Mouse (Mus musculus) stomach, postnatal 0 days (tissue): ENCODE measurements around the gene Brf1. TPM values are rescaled to one million over a fixed set of nuclear protein-coding genes. Genes with fewer than 3 reads are reported as not detected.

Experiments used
- ATAC-seq: fragments of 200-750 bp; cut with Nextera tagmentation; 2 replicates; pipeline ENCODE4 v1.8.0; 2017; ENCODE audit not compliant: low FRiP score, low TSS enrichment
- DNase-seq: peaks from one replicate; pipeline ENCODE4 v3.0.0-alpha.2; 2016; ENCODE audit warnings: low spot score
- H3K27ac ChIP-seq: fragments of 300-500 bp; sonication (generic); replicated peaks from 2 replicates; pipeline ENCODE4 v1.5.1; 2014; ENCODE audit warnings: mild to moderate bottlenecking, control low read depth
- H3K27me3 ChIP-seq: fragments of 300-500 bp; sonication (generic); 2 replicates; pipeline ENCODE4 v1.6.1; 2014; ENCODE audit warnings: low read length; ENCODE audit not compliant: control insufficient read depth, insufficient read depth
- H3K36me3 ChIP-seq: fragments of 300-500 bp; sonication (generic); 2 replicates; pipeline ENCODE4 v1.6.1; 2014; ENCODE audit warnings: low read length, mixed read lengths; ENCODE audit not compliant: control insufficient read depth, insufficient read depth
- H3K4me1 ChIP-seq: fragments of 300-500 bp; sonication (generic); replicated peaks from 2 replicates; pipeline ENCODE4 v1.6.1; 2014; ENCODE audit warnings: antibody characterized with exemption; ENCODE audit not compliant: control insufficient read depth, insufficient read depth
- H3K4me2 ChIP-seq: fragments of 300-500 bp; sonication (generic); replicated peaks from 2 replicates; pipeline ENCODE4 v1.6.1; 2014; ENCODE audit warnings: low read depth, mild to moderate bottlenecking, control low read depth, moderate library complexity
- H3K4me3 ChIP-seq: fragments of 300-500 bp; sonication (generic); 2 replicates; pipeline ENCODE4 v1.5.1; 2014; ENCODE audit warnings: low read depth, low read length, control low read depth
- H3K9ac ChIP-seq: fragments of 300-500 bp; sonication (generic); 2 replicates; pipeline ENCODE4 v1.6.1; 2014; ENCODE audit warnings: mild to moderate bottlenecking, low read length, control low read depth, mixed read lengths
- H3K9me3 ChIP-seq: fragments of 300-500 bp; sonication (generic); 2 replicates; pipeline ENCODE4 v1.6.1; 2016; ENCODE audit warnings: low read length; ENCODE audit not compliant: control insufficient read depth
- CTCF ChIP-seq: IDR thresholded peaks from 2 replicates; pipeline ENCODE4 v1.5.1; 2016; ENCODE audit warnings: antibody characterized with exemption, low read depth, mild to moderate bottlenecking, moderate library complexity
- EP300 ChIP-seq: optimal IDR thresholded peaks from 2 replicates; pipeline ENCODE3; 2016; ENCODE audit warnings: antibody characterized with exemption
- WGBS: fragments of 180-500 bp; shearing (Covaris S2); extraction: QIAGEN DNeasy Blood & Tissue Kit; methylation state at CpG from one replicate; pipeline ENCODE4 v1.1.7; 2014; 5-methylcytosine and 5-hydroxymethylcytosine counted together
- polyA plus RNA-seq: library from polyadenylated mRNA; unstranded; fragments of >200 nt; fragmentation: Nextera tagmentation; extraction: Ambion mirVana; gene quantifications from 2 replicates; pipeline ENCODE4 v1.2.1, GENCODE M21; 2015

Brf1 gene
- polyA plus RNA-seq, 1 experiment from 2014 or later: 22.3 TPM

DNA sequence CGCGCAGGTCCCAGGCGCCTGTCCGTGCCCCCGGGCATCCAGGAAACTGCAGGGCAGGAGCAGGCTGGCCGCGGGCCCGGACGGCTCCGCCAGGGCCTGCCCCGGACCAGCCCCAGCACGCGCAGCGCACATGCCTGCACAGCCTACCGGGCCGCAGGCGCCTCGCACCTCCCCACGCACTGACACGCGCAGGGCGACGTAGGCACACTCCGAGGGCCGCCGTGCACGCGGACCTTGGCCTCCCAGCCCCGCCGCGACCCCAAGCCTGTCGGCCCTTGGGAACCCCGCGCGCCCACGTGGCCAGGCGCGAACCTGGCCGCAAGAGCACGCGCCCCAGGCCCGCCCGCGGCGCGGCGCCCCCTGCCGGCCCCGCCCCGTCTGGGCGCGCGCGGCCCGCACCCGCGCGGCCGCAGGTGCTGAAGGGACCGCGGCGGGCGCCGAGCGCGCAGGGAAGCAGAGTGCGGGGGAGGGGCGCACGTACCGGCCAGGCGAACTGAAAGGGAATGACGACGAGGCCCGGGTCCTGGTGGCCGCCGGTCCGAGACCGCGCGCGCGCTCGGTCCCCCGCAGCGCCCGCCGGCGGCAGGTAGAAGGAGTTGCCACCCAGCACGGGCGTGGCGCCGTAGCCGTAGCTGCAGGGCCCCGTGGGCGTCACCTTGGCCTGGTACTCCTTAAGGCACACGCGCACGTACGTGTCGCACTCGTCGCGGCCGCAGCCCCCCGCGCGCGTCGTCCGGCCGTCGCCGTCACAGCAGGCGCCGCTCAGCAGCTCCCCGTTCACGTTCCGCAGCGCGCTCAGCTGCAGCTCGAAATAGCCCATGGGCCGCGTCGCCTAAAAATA, 71.9 kb downstream of the Brf1 start:
- Histone ChIP-seq H3K9ac (peak overlapping the region; percentile 68), H3K4me3 (peak overlapping the region; percentile 48), H3K9me3 (no peaks in the 10 kb centered on the region), H3K27ac (peak overlapping the region; percentile 65), H3K4me1 (peaks cover 4% of the 10 kb centered on the region; the same call in 1 of the 2 replicates), H3K36me3 (no peaks in the 10 kb centered on the region), H3K27me3 (no peaks in the 10 kb centered on the region; the same call in 1 of the 2 replicates), H3K4me2 (peak overlapping the region; percentile 82)
- ATAC-seq (peak; percentile 70), DNase-seq (peak; percentile 65)
- WGBS: 1% methylated on average over 104 of the region's 124 CpGs
- 0 out of 2 replicates have a peak, but pooled peaks have one; percentile 7 for TF ChIP-seq CTCF
- TF ChIP-seq EP300: no peak

- DNase-seq: no peak
- H3K36me3 ChIP-seq: no peaks in the 10 kb centered on the region
- no peaks in the 10 kb centered on the region; the same call in 1 of the 2 replicates for H3K27me3 ChIP-seq
- H3K27ac ChIP-seq: no peak overlapping the region
- H3K9ac ChIP-seq: no peak overlapping the region
- ATAC-seq: no peak
- peak overlapping the region; percentile 82 for H3K4me2 ChIP-seq
- H3K9me3 ChIP-seq: no peaks in the 10 kb centered on the region
- peak overlapping the region; percentile 48; the same call in 1 of the 2 replicates for H3K4me3 ChIP-seq
- H3K4me1 ChIP-seq: peaks cover 4% of the 10 kb centered on the region; the same call in 1 of the 2 replicates
- no peak for TF ChIP-seq EP300
- no peak for TF ChIP-seq CTCF
- 76% methylated on average over 14 of the region's 14 CpGs for WGBS
These were observed 73.2 kb downstream of the Brf1 start for GRCm38 (mm10) chr12:112927265-112927664.

DNA sequence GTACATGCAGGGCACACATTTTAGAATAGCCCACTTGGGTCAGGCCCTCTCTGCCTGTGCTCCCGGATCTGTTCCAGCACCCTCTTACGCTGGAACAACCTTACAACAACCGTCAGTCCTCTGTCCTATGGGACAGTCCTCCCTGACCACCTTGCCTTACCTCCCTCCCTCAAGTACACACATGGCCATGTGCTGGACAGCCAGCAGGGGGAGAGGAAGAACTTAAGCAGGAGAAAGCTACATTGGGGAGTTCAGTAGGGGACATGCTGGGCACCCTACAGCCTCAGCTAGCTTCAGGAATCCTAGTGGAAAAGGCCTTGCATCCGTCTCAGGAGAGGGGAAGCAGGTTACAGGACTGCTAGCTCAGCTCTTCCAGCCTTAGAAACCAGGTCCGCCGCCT, 74.6 kb downstream of the Brf1 start:
- Histone ChIP-seq H3K4me2 (no peak overlapping the region), H3K9me3 (no peaks in the 10 kb centered on the region), H3K4me3 (no peak overlapping the region), H3K36me3 (no peaks in the 10 kb centered on the region), H3K4me1 (peaks cover 4% of the 10 kb centered on the region; the same call in 1 of the 2 replicates), H3K9ac (no peak overlapping the region), H3K27me3 (no peaks in the 10 kb centered on the region; the same call in 1 of the 2 replicates), H3K27ac (no peak overlapping the region)
- TF ChIP-seq CTCF (peak; percentile 58), EP300 (no peak)
- DNase-seq (no peak), ATAC-seq (no peak)
- 75% methylated on average over 6 of the region's 6 CpGs for WGBS

DNA sequence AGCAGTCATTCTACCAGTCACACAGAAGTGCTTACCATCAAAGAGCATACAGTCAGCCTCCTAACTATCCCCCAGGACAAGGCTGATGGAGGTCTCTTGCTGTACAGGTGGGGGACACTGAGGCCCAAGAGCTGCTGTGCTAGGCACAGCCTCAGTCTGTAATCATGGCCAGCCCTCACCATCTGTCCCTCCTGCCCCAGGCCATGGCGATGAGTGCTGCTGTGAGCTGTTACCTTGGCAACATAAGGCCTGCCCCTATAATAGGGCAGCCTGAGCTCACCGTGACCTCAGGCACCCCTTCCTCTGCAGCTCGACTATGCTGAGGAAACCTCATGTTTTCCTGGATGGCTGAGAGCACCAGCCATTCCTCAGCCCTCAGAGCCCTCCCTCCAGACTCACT, 78.0 kb downstream of the Brf1 start:
- Histone ChIP-seq H3K27ac (no peak overlapping the region), H3K9ac (no peak overlapping the region), H3K36me3 (no peaks in the 10 kb centered on the region), H3K9me3 (no peaks in the 10 kb centered on the region), H3K27me3 (no peaks in the 10 kb centered on the region; the same call in 1 of the 2 replicates), H3K4me2 (no peak overlapping the region), H3K4me3 (no peak overlapping the region), H3K4me1 (no peaks in the 10 kb centered on the region)
- ATAC-seq (no peak), DNase-seq (no peak)
- TF ChIP-seq EP300 (no peak), CTCF (no peak)
- 34% methylated on average over 3 of the region's 3 CpGs for WGBS

DNA sequence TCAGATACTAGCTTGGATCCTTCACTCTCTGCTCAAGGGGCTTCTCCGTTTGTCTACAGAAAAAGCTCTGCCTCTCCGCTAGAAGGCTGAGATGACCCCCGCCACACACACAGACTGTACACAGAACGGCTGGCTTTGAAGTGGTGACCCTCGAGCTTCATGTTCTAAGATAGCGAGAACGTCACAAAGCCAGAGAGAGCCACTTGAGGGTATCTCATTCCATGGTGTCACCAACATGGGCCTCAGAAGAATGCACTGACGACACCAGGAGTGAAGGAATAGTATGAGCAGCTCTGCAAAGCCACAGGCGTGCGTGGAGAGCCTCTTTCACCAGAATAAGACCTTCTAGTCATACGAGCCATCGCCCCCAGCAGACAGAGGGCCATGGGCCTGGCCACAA, 79.0 kb downstream of the Brf1 start:
- no peaks in the 10 kb centered on the region for H3K36me3 ChIP-seq
- no peaks in the 10 kb centered on the region for H3K9me3 ChIP-seq
- no peaks in the 10 kb centered on the region for H3K4me1 ChIP-seq
- 89% methylated on average over 12 of the region's 12 CpGs for WGBS
- H3K27ac ChIP-seq: no peak overlapping the region
- no peak overlapping the region for H3K4me3 ChIP-seq
- no peak for DNase-seq
- H3K4me2 ChIP-seq: no peak overlapping the region
- no peak for ATAC-seq
- TF ChIP-seq EP300 (no peak), CTCF (no peak)
- H3K9ac ChIP-seq: no peak overlapping the region
- no peaks in the 10 kb centered on the region for H3K27me3 ChIP-seq

DNA sequence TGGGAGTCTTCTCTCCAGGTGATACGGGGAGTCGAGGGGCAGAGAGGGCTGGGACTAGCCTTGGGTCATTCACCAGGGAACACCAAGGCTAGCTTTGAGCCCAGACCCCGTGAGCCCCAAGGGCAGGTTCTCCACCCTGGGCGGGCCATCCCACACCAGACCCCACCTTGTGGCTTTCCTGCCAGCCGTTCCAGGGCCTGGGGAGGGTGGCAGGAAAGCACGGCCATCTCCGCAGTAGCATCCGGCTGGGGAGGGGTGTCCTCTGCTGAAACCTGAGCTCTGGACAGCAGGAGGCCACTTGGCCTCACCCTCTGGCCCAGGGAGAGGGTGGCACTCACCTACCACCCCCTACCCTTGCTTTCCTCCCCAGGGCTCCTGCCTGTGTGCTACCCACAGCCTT, 82.6 kb downstream of the Brf1 start:
- no peak for ATAC-seq
- WGBS: 54% methylated on average over 8 of the region's 8 CpGs

More for the DNA sequence above, 82.6 kb downstream of the Brf1 start:
- Histone ChIP-seq H3K4me3 (no peak overlapping the region), H3K9me3 (no peaks in the 10 kb centered on the region), H3K4me1 (no peaks in the 10 kb centered on the region), H3K4me2 (no peak overlapping the region), H3K27me3 (no peaks in the 10 kb centered on the region), H3K36me3 (no peaks in the 10 kb centered on the region), H3K9ac (no peak overlapping the region), H3K27ac (no peak overlapping the region)
- TF ChIP-seq CTCF (no peak), EP300 (no peak)
- DNase-seq: no peak
